Mouse (Mus musculus) kidney, adult 2 months (tissue): ENCODE results near the gene Uap1l1. TPM values are rescaled to one million over a fixed set of nuclear protein-coding genes. Genes with fewer than 3 reads are reported as not detected.

Source experiments
- DNase-seq: peaks from one replicate; pipeline ENCODE4 v3.0.0; 2021
- H3K27ac ChIP-seq: fragments of 200-500 bp; 2 replicates; pipeline ENCODE4 v1.5.1; 2012; ENCODE audit warnings: low read depth, low read length, control low read depth, inconsistent platforms; ENCODE audit not compliant: insufficient read depth
- H3K27me3 ChIP-seq: fragments of 200-500 bp; replicated peaks from 2 replicates; pipeline ENCODE4 v1.6.1; 2012; ENCODE audit warnings: mild to moderate bottlenecking, moderate library complexity, low read length, inconsistent platforms; ENCODE audit not compliant: control insufficient read depth, insufficient read depth
- H3K36me3 ChIP-seq: fragments of 200-500 bp; 2 replicates; pipeline ENCODE4 v1.6.1; 2012; ENCODE audit warnings: mild to moderate bottlenecking, moderate library complexity, low read length, inconsistent platforms; ENCODE audit not compliant: control insufficient read depth, insufficient read depth
- H3K4me1 ChIP-seq: fragments of 200-500 bp; 2 replicates; pipeline ENCODE4 v1.6.1; 2011; ENCODE audit warnings: low read length; ENCODE audit not compliant: control insufficient read depth, insufficient read depth
- H3K4me3 ChIP-seq: fragments of 200-500 bp; 2 replicates; pipeline ENCODE4 v1.5.1; 2011; ENCODE audit warnings: mild to moderate bottlenecking, low read depth, low read length, control low read depth; ENCODE audit not compliant: insufficient read depth
- CTCF ChIP-seq: fragments of 200-500 bp; conservative IDR thresholded peaks from 2 replicates; pipeline ENCODE4 v1.5.1; 2011; ENCODE audit warnings: low read depth, mild to moderate bottlenecking, control low read depth, low read length, moderate library complexity, mixed read lengths; ENCODE audit not compliant: insufficient read depth, insufficient read length
- POLR2A ChIP-seq: fragments of 200-500 bp; IDR thresholded peaks from one replicate; pipeline ENCODE4 v1.6.1; 2011; ENCODE audit warnings: low read depth, low read length, control low read depth
- WGBS: fragments of 180-500 bp; shearing (Covaris S2); methylation state at CpG from one replicate; pipeline ENCODE4 v1.1.7; 2018; 5-methylcytosine and 5-hydroxymethylcytosine counted together
- polyA plus RNA-seq: library from polyadenylated mRNA; depleted of rRNA; stranded (reverse); fragments of >200 nt; gene quantifications from 2 replicates; pipeline ENCODE4 v1.2.3, GENCODE M21; 2012

Uap1l1 gene
- polyA plus RNA-seq, 1 experiment: 125 TPM

DNA sequence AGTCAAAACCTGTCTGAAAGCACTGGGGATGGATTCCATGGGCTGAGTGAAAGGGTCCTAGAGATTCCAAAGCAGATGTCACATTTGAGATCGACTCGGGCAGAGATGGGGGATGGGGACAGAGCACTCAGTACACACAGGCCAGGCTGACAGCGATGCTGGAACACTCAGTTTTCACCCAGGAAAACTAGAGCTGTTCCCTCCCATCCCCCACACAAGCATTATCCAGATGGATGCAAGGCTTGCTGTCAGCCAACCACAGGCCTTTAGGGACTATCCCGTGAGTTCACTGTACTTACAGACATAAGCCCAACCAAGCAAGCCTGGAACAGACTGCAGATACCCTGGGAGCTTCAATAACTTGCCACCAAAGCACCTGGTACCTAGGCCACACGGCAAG, 25.8 kb upstream of the Uap1l1 start:
- WGBS: 76% methylated on average over 5 of the region's 5 CpGs
- TF ChIP-seq CTCF (no peak), POLR2A (no peak)
- no peaks in the 10 kb centered on the region for H3K36me3 ChIP-seq
- H3K27me3 ChIP-seq: no peaks in the 10 kb centered on the region
- DNase-seq: no peak
- H3K4me1 ChIP-seq: peaks cover 5% of the 10 kb centered on the region; the same call in 1 of the 2 replicates
- H3K27ac ChIP-seq: no peak overlapping the region
- no peak overlapping the region for H3K4me3 ChIP-seq

DNA sequence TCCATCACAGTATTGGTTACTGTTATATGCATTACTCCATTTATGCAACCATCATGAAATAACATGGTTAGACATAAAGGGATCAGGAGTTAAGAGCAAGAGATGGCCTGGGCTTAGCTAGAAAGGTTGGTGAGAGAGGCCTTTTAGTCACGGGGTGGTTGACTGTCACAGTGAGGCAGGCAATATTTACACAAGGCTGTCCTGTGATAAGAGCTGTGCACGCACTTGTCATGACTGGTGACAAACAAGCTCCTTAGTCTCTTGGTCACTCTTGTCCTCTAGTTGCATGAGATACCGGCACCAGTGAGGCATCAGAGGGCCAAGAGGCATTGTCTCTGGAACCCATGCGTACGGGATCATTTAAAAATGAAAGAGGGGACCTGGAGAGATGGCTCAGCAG, 19.0 kb upstream of the Uap1l1 start:
- Histone ChIP-seq H3K36me3 (no peaks in the 10 kb centered on the region), H3K27me3 (no peaks in the 10 kb centered on the region), H3K4me1 (no peaks in the 10 kb centered on the region; the same call in 1 of the 2 replicates), H3K27ac (no peak overlapping the region), H3K4me3 (no peak overlapping the region)
- no peak for DNase-seq
- TF ChIP-seq CTCF (no peak), POLR2A (no peak)
- 90% methylated on average over 5 of the region's 5 CpGs for WGBS

DNA sequence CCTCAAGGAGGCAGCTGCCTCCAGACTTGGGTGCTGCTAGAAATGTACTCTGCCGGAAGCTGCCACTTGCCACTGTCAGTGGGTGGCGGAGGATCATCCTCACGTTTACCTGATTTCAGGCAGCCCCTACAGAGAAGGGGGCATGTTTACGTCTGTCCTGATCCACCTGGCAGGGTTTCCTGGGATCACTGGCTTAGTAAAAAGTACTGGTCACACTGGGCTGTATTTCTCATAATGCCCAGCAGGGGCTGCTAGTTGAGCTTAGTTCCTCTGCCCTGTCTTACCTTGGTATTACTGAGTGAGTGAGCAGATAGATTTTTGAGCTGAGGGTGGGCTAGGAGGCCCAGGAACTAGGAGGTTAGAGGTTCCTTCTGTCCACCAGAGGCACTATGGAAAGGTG, 11.1 kb upstream of the Uap1l1 start:
- Histone ChIP-seq H3K4me3 (no peak overlapping the region), H3K4me1 (no peaks in the 10 kb centered on the region), H3K27me3 (no peaks in the 10 kb centered on the region), H3K27ac (no peak overlapping the region), H3K36me3 (no peaks in the 10 kb centered on the region)
- peak; percentile 72 for DNase-seq
- WGBS: 62% methylated on average over 4 of the region's 4 CpGs
- peak; percentile 71 for TF ChIP-seq CTCF
- no peak for TF ChIP-seq POLR2A

DNA sequence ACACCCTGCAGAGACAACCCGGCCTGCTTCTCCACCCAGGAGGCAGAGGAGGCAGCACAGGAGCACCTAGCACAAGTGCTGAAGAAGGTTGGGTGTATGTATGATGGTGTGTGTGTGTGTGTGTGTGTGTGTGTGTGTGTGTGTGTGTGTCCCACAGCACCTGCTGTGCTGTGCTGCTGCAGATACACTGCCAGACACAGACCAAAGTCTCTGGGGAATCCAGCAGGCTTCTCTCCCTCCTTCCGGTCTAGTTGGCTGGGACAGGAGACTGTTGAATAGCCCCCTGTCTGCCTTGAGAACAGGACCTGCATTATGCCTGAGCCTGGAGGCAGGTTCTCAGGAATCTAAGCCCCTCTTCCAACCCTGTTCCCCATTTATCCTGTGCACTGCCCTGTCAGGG, 7.9 kb upstream of the Uap1l1 start:
- Histone ChIP-seq H3K4me3 (no peak overlapping the region), H3K27me3 (no peaks in the 10 kb centered on the region), H3K36me3 (no peaks in the 10 kb centered on the region), H3K4me1 (no peaks in the 10 kb centered on the region), H3K27ac (no peak overlapping the region)
- TF ChIP-seq POLR2A (no peak), CTCF (no peak)
- DNase-seq: no peak
- WGBS: 59% methylated on average over 2 of the region's 2 CpGs

DNA sequence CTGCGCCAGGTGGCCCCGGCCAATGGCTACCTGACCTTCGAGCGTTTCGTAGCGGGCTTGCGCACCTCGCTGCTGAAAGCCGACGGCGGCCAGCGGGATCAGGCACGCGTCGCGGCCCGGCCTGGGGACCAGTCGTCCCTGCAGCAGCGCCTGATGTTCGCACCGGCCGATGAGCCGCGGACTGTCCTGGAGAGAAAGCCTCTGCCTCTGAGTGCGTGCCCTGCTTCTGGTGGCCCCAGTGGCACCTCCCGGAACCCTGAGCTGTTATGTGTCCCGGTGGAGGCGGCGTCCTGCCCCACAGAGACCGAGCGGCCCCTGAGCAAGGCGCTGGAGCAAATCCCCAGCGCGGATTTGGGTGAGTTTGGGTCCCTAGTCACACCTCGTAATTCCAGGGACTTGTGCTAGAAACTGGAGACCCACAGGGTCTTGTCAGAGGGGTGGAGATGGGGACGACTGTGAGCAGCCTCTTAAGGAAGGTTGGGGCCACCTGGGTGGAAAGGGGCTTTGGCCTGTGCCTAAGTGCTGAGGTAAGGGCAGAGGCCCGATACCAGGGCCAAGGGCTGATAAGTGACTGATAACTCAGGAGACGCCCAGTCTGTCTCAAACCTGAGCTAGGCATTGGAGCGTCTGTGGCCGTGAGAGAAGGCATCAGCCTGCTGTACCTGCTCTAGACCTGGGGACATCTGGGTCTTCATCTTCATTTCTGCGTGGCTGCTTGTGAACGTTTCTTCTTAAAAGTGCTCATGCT, 7.3 kb upstream of the Uap1l1 start:
- WGBS: 7% methylated on average over 42 of the region's 42 CpGs

DNA sequence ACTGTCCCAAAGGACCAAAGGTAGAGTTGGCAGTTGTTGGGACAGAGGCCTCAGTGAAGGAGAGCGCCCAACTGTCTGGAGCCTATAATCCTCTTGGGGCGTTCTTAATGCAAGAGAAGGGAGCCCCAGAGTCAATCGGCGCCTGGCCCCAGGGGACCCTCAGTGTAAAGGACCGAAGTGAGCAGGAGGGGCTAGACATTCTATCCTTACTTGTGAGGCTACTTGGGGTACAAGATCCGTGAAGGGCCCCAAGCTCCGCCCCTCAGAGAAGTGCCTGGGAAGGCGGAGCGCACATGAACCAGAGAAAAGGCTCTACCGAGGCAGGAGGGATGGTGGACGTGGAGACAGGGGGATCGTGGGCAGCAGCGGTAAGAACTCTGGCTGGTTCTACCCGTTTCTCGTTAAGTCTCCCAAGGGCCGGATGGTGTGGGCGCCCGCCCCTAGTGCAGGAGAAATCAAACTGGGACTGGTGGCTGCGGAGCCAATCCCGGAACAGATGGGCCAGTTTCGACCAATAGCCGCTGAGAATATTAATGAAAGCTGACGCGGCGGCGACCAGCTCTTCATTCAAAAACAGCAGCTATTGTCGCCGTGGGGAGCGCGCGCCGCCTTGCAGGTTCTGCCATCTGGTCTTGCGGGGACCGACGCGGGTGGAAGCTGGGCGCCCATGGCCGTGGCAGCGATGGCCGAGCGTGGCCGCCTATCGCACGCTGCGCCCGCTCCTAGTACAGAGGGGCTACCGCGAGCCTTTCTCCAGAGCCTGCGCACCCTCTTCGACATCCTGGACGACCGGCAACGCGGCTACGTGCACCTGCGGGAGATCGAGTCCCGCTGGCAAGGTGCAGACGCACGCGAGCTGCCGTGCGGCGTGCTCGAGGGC, 6.5 kb upstream of the Uap1l1 start, which contains the start of gene Sapcd2:
Gene Sapcd2 (plus strand): TSS at position 558 of the 880 bp plus-strand sequence.
- TF ChIP-seq POLR2A (no peak), CTCF (no peak)
- Histone ChIP-seq H3K4me3 (peak within 1 kb of the TSS; percentile 51), H3K27ac (no peak within 1 kb of the TSS), H3K4me1 (no peaks in the 10 kb centered on the region), H3K27me3 (no peaks in the 10 kb centered on the region), H3K36me3 (no peaks in the 10 kb centered on the region)
- peak; percentile 92 for DNase-seq
- WGBS: 2% methylated on average over 65 of the region's 65 CpGs

More for the DNA sequence above, 7.3 kb upstream of the Uap1l1 start:
- TF ChIP-seq POLR2A (no peak), CTCF (no peak)
- H3K36me3 ChIP-seq: no peaks in the 10 kb centered on the region
- H3K27ac ChIP-seq: no peak overlapping the region
- H3K4me1 ChIP-seq: no peaks in the 10 kb centered on the region
- no peaks in the 10 kb centered on the region for H3K27me3 ChIP-seq
- no peak for DNase-seq
- H3K4me3 ChIP-seq: peak overlapping the region; percentile 51

DNA sequence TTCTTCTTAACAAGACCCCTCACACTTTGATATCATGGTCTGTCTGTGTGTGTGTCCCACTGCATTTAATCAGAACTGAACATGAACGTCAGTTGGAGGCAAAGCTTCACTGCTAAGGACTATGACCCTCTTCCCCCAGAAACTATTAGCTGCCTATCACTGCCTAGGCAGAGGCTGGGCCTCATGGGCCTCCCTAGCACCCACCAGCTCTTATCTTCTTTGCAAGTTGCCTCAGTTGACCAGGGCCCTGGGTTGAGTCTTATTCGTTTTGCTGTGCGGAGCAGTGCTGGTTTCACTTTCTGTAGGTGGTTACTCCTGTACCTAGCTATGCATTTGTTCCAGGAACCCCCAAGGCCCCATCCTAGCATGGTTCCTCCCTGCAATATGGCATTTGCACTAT, 4.5 kb upstream of the Uap1l1 start:
- Histone ChIP-seq H3K27ac (no peak overlapping the region), H3K27me3 (no peaks in the 10 kb centered on the region), H3K4me1 (no peaks in the 10 kb centered on the region; the same call in 1 of the 2 replicates), H3K4me3 (no peak overlapping the region), H3K36me3 (no peaks in the 10 kb centered on the region)
- WGBS: 90% methylated on average over 3 of the region's 3 CpGs
- no peak for DNase-seq
- TF ChIP-seq POLR2A (no peak), CTCF (no peak)
